Mouse (Mus musculus) hindbrain, embryonic 16.5 days (tissue): ENCODE measurements at regions not wholly inside any gene's neighbourhood (a gene's known extent, or its start where the extent isn't known, plus 50 kb on each side); places are given as distances from the start of the nearest gene placed in this dataset.

Experiments used
- ATAC-seq: fragments of 200-750 bp; cut with Nextera tagmentation; 2 replicates; pipeline ENCODE4 v1.8.0; 2017; ENCODE audit warnings: moderate TSS enrichment, moderate library complexity
- H3K27ac ChIP-seq: fragments of 300-500 bp; sonication (generic); 2 replicates; pipeline ENCODE4 v1.5.1; 2014; ENCODE audit warnings: low read depth, mild to moderate bottlenecking, control low read depth, low read length, moderate library complexity
- H3K27me3 ChIP-seq: fragments of 300-500 bp; sonication (generic); replicated peaks from 2 replicates; pipeline ENCODE4 v1.6.1; 2014; ENCODE audit warnings: low read length; ENCODE audit not compliant: control insufficient read depth, insufficient read depth
- H3K36me3 ChIP-seq: fragments of 300-500 bp; sonication (generic); 2 replicates; pipeline ENCODE4 v1.6.1; 2014; ENCODE audit warnings: mild to moderate bottlenecking, low read length, moderate library complexity, mixed read lengths; ENCODE audit not compliant: control insufficient read depth, insufficient read depth
- H3K4me1 ChIP-seq: fragments of 300-500 bp; sonication (generic); 2 replicates; pipeline ENCODE4 v1.6.1; 2014; ENCODE audit warnings: low read depth, low read length; ENCODE audit not compliant: control insufficient read depth, insufficient read depth
- H3K4me2 ChIP-seq: fragments of 300-500 bp; sonication (generic); 2 replicates; pipeline ENCODE4 v1.6.1; 2014; ENCODE audit warnings: mild to moderate bottlenecking, low read length, control low read depth, moderate library complexity
- H3K4me3 ChIP-seq: fragments of 300-500 bp; sonication (generic); 2 replicates; pipeline ENCODE4 v1.5.1; 2014; ENCODE audit warnings: mild to moderate bottlenecking, low read length, control low read depth, moderate library complexity
- H3K9ac ChIP-seq: fragments of 300-500 bp; sonication (generic); 2 replicates; pipeline ENCODE4 v1.6.1; 2014; ENCODE audit warnings: low read depth, mild to moderate bottlenecking, control low read depth, low read length, moderate library complexity
- H3K9me3 ChIP-seq: fragments of 300-500 bp; sonication (generic); 2 replicates; pipeline ENCODE4 v1.6.1; 2014; ENCODE audit warnings: mild to moderate bottlenecking, low read length, moderate library complexity; ENCODE audit not compliant: control insufficient read depth
- WGBS: fragments of 180-500 bp; shearing (Covaris S2); extraction: QIAGEN DNeasy Blood & Tissue Kit; methylation state at CpG from one replicate; pipeline ENCODE4 v1.1.7; 2014; 5-methylcytosine and 5-hydroxymethylcytosine counted together

- no peak overlapping the region for H3K4me2 ChIP-seq
- H3K27me3 ChIP-seq, result no peaks in the 10 kb centered on the region
- no peak overlapping the region for H3K9ac ChIP-seq
- H3K27ac ChIP-seq, result no peak overlapping the region
- no peaks in the 10 kb centered on the region for H3K36me3 ChIP-seq
- no peak for ATAC-seq
- H3K4me3 ChIP-seq, result no peak overlapping the region
- WGBS, result 67% methylated on average over 11 of the region's 11 CpGs
- no peaks in the 10 kb centered on the region for H3K4me1 ChIP-seq
- H3K9me3 ChIP-seq, result peaks cover 4% of the 10 kb centered on the region; the same call in 1 of the 2 replicates
These were observed 53.5 kb upstream of the Ptpn1 start for GRCm38 (mm10) chr2:167878255-167878865.

DNA sequence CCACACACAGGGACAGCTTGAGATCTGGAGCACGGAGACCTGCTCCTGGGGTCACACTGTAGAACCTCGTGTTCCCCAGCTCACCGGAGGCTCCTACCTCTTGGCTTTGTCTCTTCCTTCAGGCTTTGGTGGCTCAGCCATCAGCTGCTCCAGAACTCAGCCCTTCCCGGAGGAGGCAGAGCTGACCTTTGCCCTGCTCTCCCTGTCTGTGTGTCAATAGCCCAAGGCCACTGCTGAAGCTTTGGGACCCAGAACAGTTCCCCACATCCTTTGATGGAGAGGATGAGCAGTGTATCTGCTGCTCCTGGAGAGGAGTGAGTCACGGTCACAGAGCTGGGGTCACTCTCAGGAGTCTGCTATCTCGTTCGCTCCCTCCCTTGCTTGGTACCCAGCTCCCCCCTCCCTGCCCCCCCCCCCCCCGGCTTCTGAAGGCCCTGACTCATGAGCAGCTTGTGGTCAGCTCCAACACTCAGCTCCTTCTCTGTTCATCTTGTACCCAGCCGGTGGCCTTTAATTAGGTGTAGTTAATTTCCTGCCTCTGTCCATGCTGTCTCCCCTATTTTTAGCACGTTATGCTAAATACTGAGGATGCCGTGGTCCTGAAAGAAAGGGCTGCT, 54.5 kb upstream of the Ptpn1 start:
- Histone ChIP-seq H3K4me3 (no peak overlapping the region), H3K27ac (no peak overlapping the region), H3K9ac (no peak overlapping the region), H3K9me3 (peaks cover under 1% of the 10 kb centered on the region; the same call in 1 of the 2 replicates), H3K4me1 (no peaks in the 10 kb centered on the region), H3K27me3 (no peaks in the 10 kb centered on the region), H3K4me2 (no peak overlapping the region), H3K36me3 (no peaks in the 10 kb centered on the region)
- no peak for ATAC-seq
- 48% methylated on average over 11 of the region's 11 CpGs for WGBS

DNA sequence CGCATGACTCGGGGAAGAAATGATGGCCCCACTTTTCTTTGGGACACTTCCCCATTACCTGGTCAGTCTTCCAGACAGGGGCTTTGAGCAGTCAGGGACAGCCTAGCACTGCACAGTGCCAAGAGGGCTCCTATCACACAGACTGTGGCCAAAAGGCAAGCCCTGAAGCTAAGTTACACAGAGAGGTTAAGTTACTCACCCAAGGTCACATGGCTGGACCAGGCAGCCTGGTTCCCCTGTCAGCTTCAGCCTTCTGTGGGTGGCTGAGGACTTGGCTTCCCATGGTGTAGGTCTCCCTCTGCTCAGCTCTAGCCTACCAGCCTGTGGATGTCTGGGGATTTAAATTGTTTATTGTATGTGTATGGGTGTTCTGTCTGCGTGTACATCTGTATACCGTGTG, 59.4 kb upstream of the Ptpn1 start:
- 93% methylated on average over 4 of the region's 4 CpGs for WGBS
- Histone ChIP-seq H3K4me3 (no peak overlapping the region), H3K9me3 (no peaks in the 10 kb centered on the region), H3K4me2 (no peak overlapping the region), H3K4me1 (no peaks in the 10 kb centered on the region), H3K27ac (no peak overlapping the region), H3K9ac (no peak overlapping the region), H3K27me3 (no peaks in the 10 kb centered on the region), H3K36me3 (no peaks in the 10 kb centered on the region)
- no peak for ATAC-seq

GRCm38 (mm10) chr2:167870153-167870552, 61.7 kb upstream of the Ptpn1 start:
- H3K27me3 ChIP-seq, result no peaks in the 10 kb centered on the region
- WGBS, result 86% methylated on average over 6 of the region's 6 CpGs
- H3K9ac ChIP-seq, result no peak overlapping the region
- H3K4me1 ChIP-seq, result no peaks in the 10 kb centered on the region; the same call in none of the 2 replicates
- no peaks in the 10 kb centered on the region for H3K36me3 ChIP-seq
- H3K4me3 ChIP-seq, result no peak overlapping the region
- H3K4me2 ChIP-seq, result no peak overlapping the region
- ATAC-seq, result no peak
- H3K27ac ChIP-seq, result no peak overlapping the region
- no peaks in the 10 kb centered on the region for H3K9me3 ChIP-seq

DNA sequence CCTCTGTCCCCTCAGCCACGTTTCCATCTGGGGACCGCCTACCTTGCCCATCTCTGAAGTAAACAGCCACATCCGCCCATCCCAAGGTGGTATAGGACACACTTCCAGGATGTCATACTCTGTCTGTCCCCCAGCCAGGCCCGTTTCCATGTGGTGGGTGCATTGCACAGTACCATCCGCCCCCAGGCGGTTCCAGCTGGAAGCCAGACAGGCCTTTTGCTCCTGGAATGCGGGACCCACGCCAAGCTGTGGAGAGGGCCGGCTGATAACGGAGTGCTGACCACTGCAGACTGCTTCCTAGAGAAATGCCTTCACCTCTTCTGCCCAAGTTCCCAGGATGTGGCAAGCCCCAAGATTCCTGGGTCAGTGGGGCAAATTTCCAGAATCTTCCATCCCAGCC, 65.1 kb upstream of the Ptpn1 start:
- 49% methylated on average over 10 of the region's 10 CpGs for WGBS
- no peaks in the 10 kb centered on the region for H3K27me3 ChIP-seq
- H3K4me3 ChIP-seq, result no peak overlapping the region
- no peak overlapping the region for H3K4me2 ChIP-seq
- H3K9ac ChIP-seq, result no peak overlapping the region
- peaks cover 8% of the 10 kb centered on the region for H3K4me1 ChIP-seq
- H3K36me3 ChIP-seq, result no peaks in the 10 kb centered on the region
- H3K27ac ChIP-seq, result no peak overlapping the region
- H3K9me3 ChIP-seq, result no peaks in the 10 kb centered on the region
- peak; percentile 60 for ATAC-seq

DNA sequence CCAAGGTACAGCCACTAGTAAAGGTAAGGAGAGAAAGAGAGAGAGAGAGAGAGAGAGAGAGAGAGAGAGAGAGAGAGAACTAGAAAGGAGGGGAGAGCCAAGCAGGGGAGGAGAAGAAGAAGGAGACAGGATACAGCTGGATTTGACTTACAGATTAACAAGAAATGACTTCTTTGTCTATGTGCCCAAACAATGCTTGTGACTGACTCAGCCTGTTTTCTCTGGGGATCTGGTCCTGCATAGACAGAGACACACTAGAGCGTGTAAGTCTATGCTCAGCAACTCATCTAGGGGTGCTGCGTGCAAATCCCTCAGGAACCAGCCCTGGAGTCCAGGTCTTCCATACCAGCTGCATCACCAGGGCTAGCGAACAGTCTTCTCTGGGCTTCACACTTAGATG, 66.3 kb upstream of the Ptpn1 start:
- Histone ChIP-seq H3K27ac (no peak overlapping the region), H3K4me1 (peaks cover 10% of the 10 kb centered on the region), H3K27me3 (no peaks in the 10 kb centered on the region), H3K4me3 (no peak overlapping the region), H3K4me2 (no peak overlapping the region), H3K9ac (no peak overlapping the region), H3K36me3 (no peaks in the 10 kb centered on the region), H3K9me3 (no peaks in the 10 kb centered on the region)
- 92% methylated on average over 3 of the region's 3 CpGs for WGBS
- ATAC-seq, result no peak

GRCm38 (mm10) chr2:167864672-167865071, 67.2 kb upstream of the Ptpn1 start:
- no peaks in the 10 kb centered on the region for H3K27me3 ChIP-seq
- ATAC-seq, result no peak
- no peak overlapping the region for H3K4me3 ChIP-seq
- H3K4me2 ChIP-seq, result no peak overlapping the region
- no peaks in the 10 kb centered on the region for H3K36me3 ChIP-seq
- no peak overlapping the region for H3K27ac ChIP-seq
- no peaks in the 10 kb centered on the region for H3K9me3 ChIP-seq
- 76% methylated on average over 7 of the region's 7 CpGs for WGBS
- peaks cover 17% of the 10 kb centered on the region for H3K4me1 ChIP-seq
- H3K9ac ChIP-seq, result no peak overlapping the region

DNA sequence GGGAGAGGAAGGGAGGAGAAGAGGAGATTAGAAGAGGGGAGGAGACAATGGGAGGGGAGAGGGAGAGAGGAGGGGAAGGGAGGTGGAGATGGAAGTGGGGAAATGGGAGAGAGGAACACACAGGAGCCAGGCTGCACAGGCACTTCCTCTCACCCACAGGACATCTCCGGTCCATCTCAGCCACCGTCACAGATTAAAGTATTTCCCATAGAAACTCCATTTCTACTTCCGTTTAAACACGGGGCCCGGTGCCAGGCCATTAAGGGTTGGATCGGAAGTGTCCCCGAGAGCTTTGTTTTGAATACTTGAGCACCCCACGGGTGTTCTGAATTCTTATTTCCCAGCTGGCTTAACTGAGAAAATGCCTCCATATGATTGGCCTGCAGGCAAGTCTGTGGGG, 67.6 kb upstream of the Ptpn1 start:
- no peaks in the 10 kb centered on the region for H3K27me3 ChIP-seq
- H3K9me3 ChIP-seq, result no peaks in the 10 kb centered on the region
- no peak overlapping the region; the same call in 1 of the 2 replicates for H3K27ac ChIP-seq
- WGBS, result 26% methylated on average over 8 of the region's 8 CpGs
- H3K36me3 ChIP-seq, result no peaks in the 10 kb centered on the region
- ATAC-seq, result no peak
- H3K9ac ChIP-seq, result no peak overlapping the region
- H3K4me1 ChIP-seq, result peaks cover 17% of the 10 kb centered on the region
- H3K4me2 ChIP-seq, result no peak overlapping the region
- no peak overlapping the region for H3K4me3 ChIP-seq

DNA sequence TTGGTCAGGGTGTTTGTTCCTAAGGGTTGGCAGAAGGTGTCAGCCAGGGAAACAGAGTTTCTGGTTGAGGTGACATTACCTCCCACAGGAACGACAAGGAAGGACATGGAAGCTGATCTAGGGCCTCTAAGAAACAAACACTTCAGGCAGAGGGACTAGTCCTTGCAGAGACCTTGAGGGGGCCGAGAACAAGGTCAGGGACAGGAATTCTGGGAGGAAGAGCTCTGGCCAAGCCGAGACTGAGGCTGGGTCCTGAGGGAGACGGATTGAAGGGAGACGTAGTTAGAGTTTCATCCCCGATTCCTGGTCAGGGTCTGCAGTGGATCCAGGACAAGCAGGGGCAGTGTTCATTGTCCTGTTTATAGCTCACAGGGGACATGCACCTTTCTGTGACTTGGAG, 68.2 kb upstream of the Ptpn1 start:
- no peak overlapping the region for H3K4me3 ChIP-seq
- H3K4me2 ChIP-seq, result no peak overlapping the region
- peaks cover 17% of the 10 kb centered on the region for H3K4me1 ChIP-seq
- no peak overlapping the region for H3K27ac ChIP-seq
- no peaks in the 10 kb centered on the region for H3K36me3 ChIP-seq
- ATAC-seq, result no peak
- 78% methylated on average over 6 of the region's 6 CpGs for WGBS
- no peaks in the 10 kb centered on the region for H3K9me3 ChIP-seq
- H3K9ac ChIP-seq, result no peak overlapping the region
- H3K27me3 ChIP-seq, result no peaks in the 10 kb centered on the region
